Mouse (Mus musculus) embryonic facial prominence, embryonic 14.5 days (tissue): ENCODE measurements at regions not wholly inside any gene's neighbourhood (a gene's known extent, or its start where the extent isn't known, plus 50 kb on each side); places are given as distances from the start of the nearest gene placed in this dataset.
A peak's percentile ranks its signal among the peaks of the same experiment; 100 is the strongest.

Experiments
- ATAC-seq: fragments of 200-750 bp; cut with Nextera tagmentation; 2 replicates; pipeline ENCODE4 v1.8.0; 2017; ENCODE audit warnings: low read depth, moderate number of reproducible peaks, moderate TSS enrichment
- DNase-seq: peaks from one replicate; pipeline ENCODE4 v3.0.0-alpha.2; 2015; ENCODE audit warnings: low spot score
- H3K27ac ChIP-seq: fragments of 300-500 bp; sonication (generic); replicated peaks from 2 replicates; pipeline ENCODE4 v1.5.1; 2014; ENCODE audit warnings: low read depth, mild to moderate bottlenecking, low read length, moderate library complexity
- H3K27me3 ChIP-seq: fragments of 300-500 bp; sonication (generic); replicated peaks from 2 replicates; pipeline ENCODE4 v1.6.1; 2014; ENCODE audit warnings: low read length; ENCODE audit not compliant: control insufficient read depth, insufficient read depth
- H3K36me3 ChIP-seq: fragments of 300-500 bp; sonication (generic); 2 replicates; pipeline ENCODE4 v1.6.1; 2014; ENCODE audit warnings: low read length, mixed read lengths; ENCODE audit not compliant: control insufficient read depth, insufficient read depth
- H3K4me1 ChIP-seq: fragments of 300-500 bp; sonication (generic); 2 replicates; pipeline ENCODE4 v1.6.1; 2014; ENCODE audit warnings: antibody characterized with exemption, low read length; ENCODE audit not compliant: control insufficient read depth, insufficient read depth
- H3K4me2 ChIP-seq: fragments of 300-500 bp; sonication (generic); 2 replicates; pipeline ENCODE4 v1.6.1; 2014; ENCODE audit warnings: low read depth, mild to moderate bottlenecking, low read length, moderate library complexity, mixed read lengths
- H3K4me3 ChIP-seq: fragments of 300-500 bp; sonication (generic); 2 replicates; pipeline ENCODE4 v1.5.1; 2014; ENCODE audit warnings: low read depth, mild to moderate bottlenecking, low read length
- H3K9ac ChIP-seq: fragments of 300-500 bp; sonication (generic); 2 replicates; pipeline ENCODE4 v1.6.1; 2014; ENCODE audit warnings: low read depth, mild to moderate bottlenecking, low read length, moderate library complexity, mixed read lengths
- H3K9me3 ChIP-seq: fragments of 300-500 bp; sonication (generic); 2 replicates; pipeline ENCODE4 v1.6.1; 2016; ENCODE audit warnings: low read length; ENCODE audit not compliant: control insufficient read depth
- whole genome bisulfite sequencing: fragments of 180-500 bp; shearing (Covaris S2); extraction: QIAGEN DNeasy Blood & Tissue Kit; methylation state at CpG from one replicate; pipeline ENCODE4 v1.1.7; 2014; 5-methylcytosine and 5-hydroxymethylcytosine counted together

DNA sequence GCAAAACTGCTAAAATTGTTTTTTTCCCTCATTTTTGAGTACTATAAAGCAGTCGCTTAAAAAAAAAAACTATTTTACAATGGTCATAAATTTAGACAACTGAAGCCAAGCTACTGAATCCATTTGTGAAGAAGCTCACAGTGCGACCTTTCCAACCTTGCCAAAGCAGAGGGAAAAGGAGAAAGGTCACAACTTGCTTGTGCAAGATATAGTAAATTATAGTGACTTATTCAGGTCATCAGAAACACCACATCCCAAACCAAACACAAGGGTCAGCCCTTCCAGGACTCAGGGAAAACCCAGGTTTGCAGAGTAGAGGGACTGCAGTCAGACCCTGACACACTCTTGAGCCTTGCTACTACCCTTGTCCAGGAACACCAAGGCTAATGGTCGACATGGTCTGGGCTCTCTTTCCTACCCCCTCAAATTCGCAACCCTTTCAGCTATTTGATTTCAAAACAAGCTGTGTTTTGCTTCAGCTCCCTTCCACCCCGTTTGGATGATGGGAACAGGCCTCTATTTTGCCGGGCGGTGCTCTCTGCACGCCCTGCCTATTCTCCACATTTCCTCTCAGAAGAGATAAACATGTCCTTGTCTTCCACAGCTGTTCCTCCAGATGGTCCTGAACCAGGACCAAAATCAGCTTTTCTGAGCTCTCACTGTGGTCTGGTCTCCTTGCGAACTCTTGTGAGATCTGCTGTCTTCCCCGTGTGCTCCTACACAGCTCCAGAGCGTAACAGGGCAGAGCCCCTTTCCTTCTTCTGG is 93.5 kb upstream of the Kcnk2 start:
- DNase-seq, result peak; percentile 49
- Histone ChIP-seq H3K27me3 (no peaks in the 10 kb centered on the region), H3K4me3 (no peak overlapping the region), H3K36me3 (no peaks in the 10 kb centered on the region), H3K9ac (no peak overlapping the region), H3K4me2 (no peak overlapping the region), H3K4me1 (peaks cover 7% of the 10 kb centered on the region; the same call in 1 of the 2 replicates), H3K27ac (no peak overlapping the region), H3K9me3 (no peaks in the 10 kb centered on the region)
- 69% methylated on average over 11 of the region's 11 CpGs for WGBS
- peak; percentile 26; the same call in 1 of the 2 replicates for ATAC-seq

DNA sequence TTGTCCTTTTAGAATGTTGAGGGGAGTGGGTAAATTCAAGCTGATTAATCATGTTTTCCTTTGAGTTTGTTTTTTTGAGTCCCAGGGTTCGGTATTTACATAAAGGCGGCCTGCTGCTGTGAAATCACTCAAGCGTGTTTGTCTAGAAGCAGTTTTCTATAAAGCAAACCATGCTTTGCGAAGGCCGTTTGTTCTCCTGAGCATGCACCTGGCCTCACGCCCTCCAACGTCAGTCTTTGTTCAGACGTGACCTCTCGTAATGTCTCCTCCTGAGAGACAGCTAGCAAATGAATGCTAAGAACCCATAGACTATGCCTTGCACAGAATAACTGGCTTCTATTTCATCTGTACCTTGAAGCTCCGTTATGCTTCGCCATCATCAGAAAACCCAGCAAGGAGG is 92.8 kb upstream of the Kcnk2 start:
- H3K4me2 ChIP-seq, result no peak overlapping the region
- H3K27me3 ChIP-seq, result no peaks in the 10 kb centered on the region
- 69% methylated on average over 11 of the region's 11 CpGs for WGBS
- no peak overlapping the region for H3K9ac ChIP-seq
- H3K36me3 ChIP-seq, result no peaks in the 10 kb centered on the region
- H3K4me1 ChIP-seq, result peaks cover 7% of the 10 kb centered on the region; the same call in 1 of the 2 replicates
- no peak for ATAC-seq
- DNase-seq, result no peak
- no peak overlapping the region for H3K4me3 ChIP-seq
- no peak overlapping the region for H3K27ac ChIP-seq
- no peaks in the 10 kb centered on the region for H3K9me3 ChIP-seq

DNA sequence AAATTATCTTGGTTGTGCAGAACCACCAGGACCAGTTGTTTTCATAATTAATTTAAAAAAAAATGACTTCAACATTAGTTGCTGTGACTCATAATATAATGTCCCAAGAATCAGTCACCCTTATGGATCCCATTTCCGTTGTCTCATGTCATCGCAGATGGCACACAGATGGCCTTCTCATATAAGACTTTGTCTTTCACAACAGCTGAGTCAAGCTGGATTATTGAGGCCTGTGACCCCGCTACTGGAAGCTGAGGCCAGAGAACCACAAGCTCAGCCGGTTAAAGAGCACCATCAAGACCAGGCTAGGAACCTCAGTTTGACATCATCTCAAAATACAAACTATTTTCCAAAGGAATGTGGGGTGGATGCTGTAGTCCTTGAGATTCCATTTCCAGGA is 83.3 kb upstream of the Kcnk2 start:
- DNase-seq (no peak), ATAC-seq (no peak)
- WGBS, result 88% methylated on average over 4 of the region's 4 CpGs
- Histone ChIP-seq H3K4me3 (no peak overlapping the region), H3K27ac (no peak overlapping the region), H3K4me2 (no peak overlapping the region), H3K4me1 (no peaks in the 10 kb centered on the region), H3K27me3 (no peaks in the 10 kb centered on the region), H3K9ac (no peak overlapping the region), H3K9me3 (no peaks in the 10 kb centered on the region), H3K36me3 (no peaks in the 10 kb centered on the region)

DNA sequence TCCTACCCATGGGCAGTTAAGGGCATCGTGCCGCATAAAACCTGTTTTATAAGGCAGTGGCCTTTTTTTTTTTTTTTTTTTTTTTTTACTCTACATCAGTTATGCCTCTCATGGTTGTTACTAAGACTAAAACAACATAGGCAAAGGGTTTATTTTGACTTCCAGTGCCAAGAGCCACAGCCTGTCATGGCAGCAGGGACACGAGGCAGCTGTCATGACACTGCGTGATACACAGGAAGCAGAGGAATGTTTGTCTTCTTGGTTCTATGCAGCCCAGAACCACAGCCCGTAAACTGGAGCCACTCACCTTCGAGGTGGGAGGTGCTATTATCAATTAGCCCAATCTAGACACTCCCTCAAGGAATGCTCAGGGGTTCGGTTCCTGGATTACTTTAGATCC is 81.3 kb upstream of the Kcnk2 start:
- DNase-seq, result no peak
- Histone ChIP-seq H3K27me3 (no peaks in the 10 kb centered on the region), H3K4me2 (no peak overlapping the region), H3K4me3 (no peak overlapping the region), H3K4me1 (no peaks in the 10 kb centered on the region), H3K9me3 (no peaks in the 10 kb centered on the region), H3K36me3 (no peaks in the 10 kb centered on the region), H3K9ac (no peak overlapping the region), H3K27ac (no peak overlapping the region)
- WGBS, result 79% methylated on average over 7 of the region's 7 CpGs
- no peak for ATAC-seq

DNA sequence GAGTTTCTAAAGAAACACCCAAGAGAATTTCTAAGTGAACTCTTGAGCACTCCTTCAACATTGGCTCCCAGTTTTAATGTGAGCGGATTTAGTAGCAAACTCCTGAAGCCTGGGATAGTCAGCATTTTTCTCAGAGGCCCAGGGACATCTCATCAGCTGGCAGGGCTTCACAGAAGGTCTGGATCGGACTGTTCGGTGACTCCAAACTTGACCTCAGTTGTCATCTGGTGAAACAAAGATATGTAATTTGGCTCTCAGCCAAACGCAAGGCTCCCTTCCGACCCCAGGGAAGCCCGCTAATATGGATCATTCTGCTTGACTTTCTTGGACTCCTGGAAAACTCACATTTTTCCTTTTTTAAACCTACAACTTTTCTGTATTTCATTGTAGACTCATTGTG is 76.0 kb upstream of the Kcnk2 start:
- Histone ChIP-seq H3K27ac (no peak overlapping the region), H3K4me2 (no peak overlapping the region), H3K9me3 (no peaks in the 10 kb centered on the region), H3K9ac (no peak overlapping the region), H3K4me3 (no peak overlapping the region), H3K36me3 (no peaks in the 10 kb centered on the region), H3K27me3 (no peaks in the 10 kb centered on the region), H3K4me1 (no peaks in the 10 kb centered on the region)
- no peak for ATAC-seq
- WGBS, result 65% methylated on average over 6 of the region's 6 CpGs
- peak; percentile 23 for DNase-seq

DNA sequence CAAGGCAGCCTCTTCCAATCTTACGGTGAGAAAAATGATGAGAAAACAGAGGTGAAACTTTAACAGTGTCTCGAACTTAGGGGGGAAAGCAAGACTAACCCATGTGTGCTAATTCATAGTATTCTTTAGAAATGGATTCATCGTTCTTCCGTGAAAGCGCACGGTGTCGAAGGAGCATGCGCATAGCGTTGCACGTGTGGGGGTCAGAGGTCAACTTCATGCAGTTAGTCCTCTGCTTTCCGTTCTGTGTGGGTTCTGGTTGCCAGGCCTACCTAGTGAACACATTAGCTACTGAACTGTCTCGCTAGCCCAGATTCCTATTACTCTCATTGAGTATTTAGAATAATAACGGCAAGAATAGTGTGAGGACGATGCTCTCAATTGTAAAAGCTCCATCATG is 74.7 kb upstream of the Kcnk2 start:
- no peaks in the 10 kb centered on the region for H3K9me3 ChIP-seq
- no peak for ATAC-seq
- H3K4me3 ChIP-seq, result no peak overlapping the region
- H3K36me3 ChIP-seq, result no peaks in the 10 kb centered on the region
- no peak for DNase-seq
- no peak overlapping the region for H3K4me2 ChIP-seq
- no peak overlapping the region for H3K27ac ChIP-seq
- no peak overlapping the region for H3K9ac ChIP-seq
- H3K27me3 ChIP-seq, result no peaks in the 10 kb centered on the region
- 93% methylated on average over 14 of the region's 14 CpGs for WGBS
- H3K4me1 ChIP-seq, result no peaks in the 10 kb centered on the region

DNA sequence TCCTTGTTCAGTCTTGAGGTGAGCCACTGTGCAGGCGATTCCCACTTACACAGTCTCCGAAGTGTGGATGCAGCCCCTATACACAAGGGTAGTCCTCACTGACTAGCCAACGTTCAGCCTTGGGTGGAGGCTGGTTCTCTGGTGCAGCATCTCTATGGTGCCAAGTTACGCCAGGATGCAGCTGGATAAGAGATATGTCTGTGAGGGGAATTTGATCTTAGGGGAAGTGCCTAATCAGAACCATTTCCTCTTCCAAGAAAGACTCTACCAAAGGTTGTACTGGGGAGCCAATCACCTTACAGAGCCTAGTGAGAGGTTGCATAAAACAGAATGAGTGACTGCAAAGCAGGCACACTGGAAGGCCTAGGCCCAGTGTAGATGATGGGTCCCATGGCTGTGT is 71.0 kb upstream of the Kcnk2 start:
- H3K4me1 ChIP-seq, result no peaks in the 10 kb centered on the region
- WGBS, result 72% methylated on average over 4 of the region's 4 CpGs
- DNase-seq (no peak), ATAC-seq (no peak)
- H3K4me2 ChIP-seq, result no peak overlapping the region
- H3K36me3 ChIP-seq, result no peaks in the 10 kb centered on the region
- H3K27me3 ChIP-seq, result no peaks in the 10 kb centered on the region
- H3K27ac ChIP-seq, result no peak overlapping the region
- H3K9ac ChIP-seq, result no peak overlapping the region
- no peak overlapping the region for H3K4me3 ChIP-seq
- H3K9me3 ChIP-seq, result 0 out of 2 replicates have a peak, but pooled peaks cover 5% of the 10 kb centered on the region

DNA sequence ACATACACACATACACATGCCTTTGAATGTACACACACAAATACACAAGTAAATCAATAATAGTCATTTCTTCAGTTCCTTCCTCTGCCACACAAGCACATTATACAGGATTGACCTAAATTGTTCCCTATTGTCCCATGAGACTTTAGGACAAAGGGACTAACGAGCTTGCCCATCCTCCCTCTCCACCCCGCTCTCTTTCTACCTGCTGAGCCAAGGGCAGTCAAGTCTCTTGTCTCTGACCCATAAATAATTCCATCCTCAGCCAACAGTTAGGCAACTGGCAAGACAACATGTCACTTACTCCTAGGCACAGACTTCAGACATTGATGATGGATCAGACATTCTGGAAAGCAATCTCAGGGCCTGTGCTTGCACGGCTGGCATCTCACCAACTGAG is 56.3 kb upstream of the Kcnk2 start:
- ATAC-seq, result no peak
- no peaks in the 10 kb centered on the region for H3K4me1 ChIP-seq

More for the DNA sequence above, 56.3 kb upstream of the Kcnk2 start:
- no peak for DNase-seq
- 81% methylated on average over 3 of the region's 3 CpGs for WGBS
- H3K9me3 ChIP-seq, result 0 out of 2 replicates have a peak, but pooled peaks cover 2% of the 10 kb centered on the region
- H3K9ac ChIP-seq, result no peak overlapping the region
- no peaks in the 10 kb centered on the region for H3K36me3 ChIP-seq
- no peak overlapping the region for H3K4me3 ChIP-seq
- no peak overlapping the region for H3K27ac ChIP-seq
- H3K27me3 ChIP-seq, result no peaks in the 10 kb centered on the region
- no peak overlapping the region for H3K4me2 ChIP-seq
